Mouse (Mus musculus) left cerebral cortex, adult 11 months (tissue): ENCODE results near the gene Gm28845.
"Not testable (repeated sequence)": the region's sequence is repeated elsewhere in the genome, so short reads cannot be mapped to it uniquely, and the experiment has no call there.

Source experiments
- DNase-seq: peaks from one replicate; pipeline ENCODE4 v3.0.0; 2022; ENCODE audit warnings: low spot score

The Gm28845 gene

DNA sequence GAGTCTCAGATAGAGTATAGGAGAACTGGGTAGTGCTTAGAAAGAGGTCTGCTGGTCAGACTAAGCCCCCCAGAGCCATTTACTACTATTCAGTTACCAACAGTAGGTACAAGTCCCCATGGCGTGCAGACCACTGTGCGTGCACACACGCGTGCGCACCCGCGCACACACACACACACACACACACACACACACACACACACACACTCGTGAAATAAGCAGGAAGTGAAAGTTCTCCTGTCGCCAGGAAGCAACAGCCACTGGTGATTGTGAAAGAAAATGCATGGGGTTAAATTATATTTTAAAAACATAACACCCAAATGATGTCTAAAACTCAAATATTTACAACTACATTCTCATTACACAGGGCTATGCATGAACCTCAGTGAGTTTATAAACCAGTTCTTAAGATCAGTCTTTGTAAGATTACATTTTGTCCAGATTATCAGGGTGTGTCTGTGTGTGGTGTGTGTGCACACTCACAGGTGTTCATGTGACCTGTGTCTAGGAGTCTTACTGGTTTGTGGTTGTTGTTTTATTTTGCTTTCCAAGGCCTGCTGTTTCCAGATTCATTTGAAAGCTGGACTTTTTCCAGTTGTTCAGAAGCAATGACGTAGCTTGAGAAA lies 11.6 kb downstream of the Gm28845 start:
- no peak for DNase-seq

DNA sequence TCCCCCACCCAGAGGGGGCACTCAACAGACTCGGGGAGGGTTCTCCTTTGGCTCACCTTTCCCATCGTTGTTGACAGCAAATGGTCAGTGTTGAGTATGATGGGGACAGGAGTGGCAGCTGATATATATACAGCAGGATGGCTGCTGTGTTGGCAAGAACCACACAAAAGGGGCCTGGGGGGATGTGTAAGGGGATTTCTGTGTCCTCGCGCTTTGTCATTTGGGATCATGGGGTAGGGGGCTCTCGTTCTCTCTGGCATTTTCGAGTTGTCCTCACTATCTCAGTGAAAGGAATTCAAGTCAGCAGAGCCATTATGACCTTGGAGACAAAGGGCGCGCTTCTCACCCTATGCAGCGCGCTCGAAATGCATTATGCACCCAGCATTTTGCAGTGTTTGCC lies 16.1 kb downstream of the Gm28845 start, which contains the start of gene Cryga:
Gene Cryga, minus strand, starts transcription at position 101 of the 400 bp plus-strand sequence.
- DNase-seq = no peak

DNA sequence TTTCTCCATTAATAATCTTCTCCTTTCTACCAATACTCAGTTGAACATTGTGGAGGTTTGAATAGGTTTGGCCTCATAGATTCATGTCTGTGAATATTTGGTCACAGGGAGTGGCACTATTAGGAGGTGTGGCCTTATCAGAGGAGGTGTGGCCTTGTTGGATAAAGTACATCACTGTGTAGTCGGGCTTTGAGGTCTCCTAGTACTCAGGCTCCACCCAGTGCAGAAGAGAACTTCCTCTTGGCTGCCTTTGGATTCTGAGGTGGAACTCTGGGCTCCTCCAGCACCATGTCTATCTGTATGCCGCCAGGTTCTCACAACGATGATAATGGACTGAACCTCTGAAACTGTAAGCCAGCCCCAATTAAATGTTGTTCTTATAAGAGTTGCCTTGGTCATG lies 22.4 kb downstream of the Gm28845 start:
- no peak for DNase-seq

DNA sequence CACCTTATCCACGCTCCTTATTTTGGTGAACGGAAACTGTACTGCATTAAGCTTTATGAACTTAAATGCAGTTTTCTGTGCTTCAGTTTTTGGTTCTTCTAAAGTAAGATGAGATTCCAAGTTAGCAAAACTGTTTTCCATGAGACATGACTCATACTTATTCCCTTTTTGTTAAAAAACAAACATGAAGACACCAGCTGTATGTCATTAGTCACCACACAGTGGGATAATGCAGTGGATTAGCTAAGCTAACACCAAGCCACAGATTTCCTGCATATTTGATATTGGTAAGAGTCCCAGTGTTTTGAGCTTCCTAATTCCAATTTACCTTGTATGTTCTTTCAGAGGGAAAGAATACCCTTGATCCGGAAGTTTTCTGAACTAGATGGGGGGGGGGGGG lies 27.8 kb downstream of the Gm28845 start:
- no peak for DNase-seq

DNA sequence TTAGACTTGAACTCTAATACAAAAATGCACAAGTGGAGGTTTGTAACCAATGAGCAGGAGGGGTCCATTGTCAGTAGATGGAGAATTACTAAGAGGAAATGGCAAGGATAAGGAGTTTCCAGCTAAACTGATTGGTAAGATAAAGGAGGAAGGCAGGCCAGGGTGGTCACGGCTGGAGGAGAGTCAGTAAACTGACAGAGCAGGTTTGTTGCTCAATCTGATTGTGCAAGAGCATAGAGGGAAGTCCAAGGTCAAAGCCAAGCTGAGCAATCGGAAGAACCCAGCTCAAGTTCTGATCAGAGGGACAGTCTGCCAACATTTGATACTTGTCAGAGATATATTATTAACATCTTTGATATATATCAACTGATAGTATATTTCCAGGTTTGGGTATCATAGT lies 29.0 kb downstream of the Gm28845 start:
- DNase-seq = no peak

DNA sequence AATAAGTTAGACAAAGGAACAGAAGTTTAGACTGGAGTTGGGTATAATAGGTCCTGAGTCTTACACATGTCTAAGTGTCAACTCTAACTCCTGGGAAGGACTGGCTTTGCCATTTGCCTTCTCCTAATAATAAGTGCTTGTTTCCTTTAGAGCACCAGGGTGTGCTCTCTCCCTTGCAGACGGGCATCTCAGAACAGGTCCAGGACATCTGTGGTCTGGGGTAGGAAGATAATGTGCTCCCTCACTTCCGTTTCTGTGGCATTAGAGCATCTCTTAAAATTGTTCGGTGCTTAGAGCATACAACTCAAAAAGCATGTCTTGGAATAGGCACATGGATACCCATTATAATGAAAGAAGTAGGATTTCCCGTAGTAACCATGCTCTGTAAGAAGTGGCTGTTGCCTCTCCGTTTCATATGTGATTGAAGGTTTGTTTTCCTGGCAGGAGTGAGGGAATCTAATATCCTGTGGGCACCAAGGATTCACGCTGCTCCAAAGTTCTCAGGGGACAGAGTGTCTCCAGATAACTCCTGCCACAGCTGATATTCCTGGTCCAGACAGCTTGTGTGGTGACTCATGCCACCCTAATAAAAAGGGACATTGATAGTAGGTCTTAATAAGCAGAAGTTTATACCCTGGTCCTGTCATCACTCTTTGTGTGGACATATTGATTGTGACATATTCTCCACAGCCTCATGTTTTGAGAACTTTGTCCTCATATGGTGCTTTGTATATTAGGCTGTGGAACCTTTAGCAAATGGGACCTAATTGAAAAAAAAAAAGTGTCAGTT lies 30.6 kb downstream of the Gm28845 start:
- no peak for DNase-seq

DNA sequence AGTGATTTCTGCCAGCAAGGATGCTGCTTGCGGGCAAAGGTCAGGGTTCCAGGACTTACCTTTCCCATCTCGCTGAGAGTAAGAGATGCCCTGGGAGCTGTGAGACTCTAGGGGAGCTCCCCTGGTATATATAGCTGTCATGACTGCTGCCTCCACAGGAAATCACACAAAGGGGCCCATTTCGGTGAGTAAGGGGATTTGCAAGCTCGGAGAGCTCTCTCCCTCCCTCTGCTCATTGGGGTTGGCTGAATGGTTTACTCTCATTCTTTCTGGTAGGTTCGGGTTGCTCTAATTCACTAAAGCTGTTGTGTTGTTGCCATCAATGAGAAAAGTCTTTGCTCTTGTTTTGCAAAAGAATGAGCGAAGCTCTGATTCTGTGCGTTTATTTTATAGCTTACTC lies 37.2 kb downstream of the Gm28845 start, which contains the start of gene Crygb:
Gene Crygb, minus strand, starts transcription at position 101 of the 400 bp plus-strand sequence.
- DNase-seq = no peak

DNA sequence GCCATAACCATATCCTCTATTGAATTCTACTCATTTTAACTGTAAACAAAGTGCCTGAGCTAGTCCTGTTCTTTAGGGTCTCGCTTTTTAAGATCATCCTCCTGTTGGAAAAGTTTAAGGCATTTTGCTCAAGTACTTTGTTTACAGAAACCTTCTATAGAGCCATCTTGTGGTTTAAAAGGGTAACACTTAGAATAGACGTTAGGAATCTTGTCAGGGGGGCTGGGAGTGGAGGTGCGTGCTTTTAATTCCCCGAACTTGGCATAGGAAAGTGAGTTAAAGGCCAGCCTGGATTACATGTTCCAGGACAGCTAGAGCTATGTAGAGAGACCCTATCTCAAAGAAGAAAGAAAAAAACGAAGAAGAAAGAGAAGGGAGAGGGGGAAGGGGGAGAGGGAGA lies 43.8 kb downstream of the Gm28845 start:
- no peak for DNase-seq

DNA sequence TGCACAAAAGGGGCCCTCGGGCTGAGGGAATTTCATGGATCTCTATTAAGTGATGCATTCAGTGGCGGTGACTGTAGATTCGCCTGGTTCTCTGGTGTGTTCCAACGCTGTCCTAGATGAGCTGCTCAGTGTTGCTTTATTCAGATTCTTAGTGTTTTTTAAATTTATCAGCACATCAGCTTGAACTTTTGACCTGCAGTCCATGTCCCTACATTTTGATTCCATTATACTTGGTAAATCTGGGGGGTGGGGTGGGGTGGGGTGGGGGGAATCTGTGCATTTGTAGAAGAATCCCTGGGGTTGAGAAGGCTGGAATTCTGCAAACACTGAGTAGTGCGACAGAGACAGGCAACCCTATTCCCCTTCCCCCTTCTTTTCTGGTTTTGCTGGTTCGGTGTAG lies 45.8 kb downstream of the Gm28845 start, which contains the start of gene Crygc:
Gene Crygc, minus strand, starts transcription at position 101 of the 400 bp plus-strand sequence.
- no peak for DNase-seq

DNA sequence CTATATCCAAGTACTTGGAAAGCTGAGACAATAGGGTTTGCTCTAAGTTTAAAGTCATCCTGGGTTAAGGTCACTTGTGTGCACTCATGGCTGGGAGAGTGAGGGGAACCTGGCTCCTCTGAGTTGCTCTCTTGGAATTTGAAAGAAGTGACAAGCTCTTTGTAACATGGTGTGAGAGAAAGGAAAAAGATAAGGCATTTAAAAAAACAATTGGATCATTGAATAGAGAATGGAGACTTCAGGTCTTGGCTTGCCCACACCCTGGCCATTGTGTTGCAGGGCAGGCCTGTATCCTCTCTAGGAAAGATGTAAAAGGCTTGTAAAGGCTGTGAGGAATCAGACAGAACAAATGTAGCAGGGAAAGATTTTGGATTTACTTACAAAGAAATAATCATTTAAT lies 51.5 kb downstream of the Gm28845 start:
- no peak for DNase-seq

DNA sequence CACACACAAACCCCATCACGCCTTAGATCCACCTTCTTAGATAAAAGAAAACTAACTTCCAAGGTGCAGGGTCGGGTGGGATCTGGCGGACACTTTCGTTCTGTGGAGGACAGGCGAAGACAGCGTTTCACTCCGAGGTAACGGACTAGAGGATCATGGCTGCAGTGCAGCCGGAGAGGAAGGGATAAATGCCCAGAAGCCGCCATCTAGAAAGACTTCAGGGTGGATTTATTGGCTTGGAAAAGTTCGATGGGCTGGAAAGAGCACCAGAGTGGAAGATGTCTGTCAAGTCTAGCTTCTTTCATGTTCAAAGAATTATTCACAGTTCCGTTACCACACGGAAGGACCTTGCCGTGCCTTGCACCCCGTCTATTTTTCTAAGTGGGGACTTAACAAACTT lies 55.2 kb downstream of the Gm28845 start:
- DNase-seq = no peak

DNA sequence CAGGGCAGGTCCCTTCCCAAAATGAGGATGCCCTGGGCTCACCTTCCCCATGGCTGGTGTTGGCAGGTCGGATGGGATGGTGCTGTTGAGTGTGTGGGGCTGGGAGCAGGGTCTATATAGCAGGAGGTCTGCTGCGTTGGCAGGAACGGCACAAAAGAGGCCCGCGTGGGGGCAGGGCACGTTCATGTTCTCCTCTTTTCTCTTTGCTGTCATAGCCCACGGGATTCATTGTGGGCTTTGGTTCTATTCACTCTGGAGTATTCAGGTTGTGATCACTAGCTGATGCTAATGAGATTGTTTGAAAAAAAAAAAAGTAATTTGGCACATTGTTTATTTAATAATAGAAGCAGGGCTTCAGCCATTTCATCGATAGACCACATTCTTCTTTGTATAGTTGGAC lies 56.0 kb downstream of the Gm28845 start, which contains the start of gene Crygd:
Gene Crygd, minus strand, starts transcription at position 101 of the 400 bp plus-strand sequence.
- no peak for DNase-seq

DNA sequence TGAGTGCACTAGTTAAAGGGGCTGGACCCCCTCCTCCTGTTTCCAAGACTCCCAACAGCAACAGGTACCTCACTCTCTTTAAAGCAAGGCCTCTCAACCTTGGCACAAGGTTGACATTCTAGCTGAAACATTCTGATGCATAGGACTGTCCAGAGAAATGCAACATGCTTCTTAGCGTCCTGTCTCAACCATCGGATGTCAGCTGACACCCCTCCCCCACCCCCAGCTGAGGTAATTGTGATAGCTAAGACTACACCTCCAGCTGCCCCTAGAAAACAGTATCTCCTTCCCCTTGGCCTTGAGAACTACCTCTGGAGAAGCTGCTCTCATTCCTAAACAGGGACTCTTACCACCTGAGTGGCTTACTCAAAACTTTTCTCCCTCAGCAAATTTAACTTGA lies 67.2 kb downstream of the Gm28845 start:
- DNase-seq = no peak

DNA sequence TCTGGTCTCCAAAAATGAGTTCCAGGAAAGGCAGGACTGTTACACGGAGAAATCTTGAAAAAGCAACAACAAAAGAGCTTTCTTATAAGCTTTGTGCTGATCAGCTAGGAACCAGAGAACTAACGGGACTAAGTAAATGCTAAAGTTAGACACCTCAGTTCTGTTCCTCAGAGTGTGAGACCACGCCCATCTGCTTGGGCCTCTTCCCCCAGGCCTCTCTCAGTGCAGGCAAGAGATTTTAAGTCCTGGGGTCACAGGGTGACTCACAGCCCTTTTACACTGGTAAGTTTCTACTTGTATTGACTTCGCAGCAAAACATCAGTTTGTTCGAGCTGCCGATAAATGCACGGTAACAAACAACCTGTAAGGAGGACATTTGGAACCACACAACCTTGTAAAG lies 67.7 kb downstream of the Gm28845 start:
- no peak for DNase-seq

DNA sequence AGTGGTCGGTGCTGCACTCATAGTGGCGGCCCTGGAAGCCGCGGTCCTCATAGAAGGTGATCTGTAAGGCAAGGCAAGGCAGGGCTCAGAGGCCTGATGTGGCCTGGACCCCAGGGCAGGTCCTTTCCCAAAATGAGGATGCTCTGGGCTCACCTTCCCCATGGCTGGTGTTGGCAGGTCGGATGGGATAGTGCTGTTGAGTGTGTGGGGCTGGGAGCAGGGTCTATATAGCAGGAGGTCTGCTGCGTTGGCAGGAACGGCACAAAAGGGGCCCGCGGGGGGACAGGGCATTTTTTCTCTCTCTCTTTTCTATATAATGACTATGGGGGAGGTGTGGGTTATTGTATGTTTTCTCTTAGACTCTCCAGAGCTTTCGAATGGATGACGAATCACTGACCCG lies 68.4 kb downstream of the Gm28845 start, which contains the start of gene Cryge:
Gene Cryge, minus strand, starts transcription at position 198 of the 400 bp plus-strand sequence.
- DNase-seq = not testable (repeated sequence)
